Mouse (Mus musculus): ENCODE data around the gene Exoc6b. TPM values are rescaled to one million over a fixed set of nuclear protein-coding genes. Genes with fewer than 3 reads are reported as not detected.
A peak's percentile ranks its signal among the peaks of the same experiment; 100 is the strongest.

Exoc6b gene
- polyA plus RNA-seq, 1 experiment = 9.3 TPM

DNA sequence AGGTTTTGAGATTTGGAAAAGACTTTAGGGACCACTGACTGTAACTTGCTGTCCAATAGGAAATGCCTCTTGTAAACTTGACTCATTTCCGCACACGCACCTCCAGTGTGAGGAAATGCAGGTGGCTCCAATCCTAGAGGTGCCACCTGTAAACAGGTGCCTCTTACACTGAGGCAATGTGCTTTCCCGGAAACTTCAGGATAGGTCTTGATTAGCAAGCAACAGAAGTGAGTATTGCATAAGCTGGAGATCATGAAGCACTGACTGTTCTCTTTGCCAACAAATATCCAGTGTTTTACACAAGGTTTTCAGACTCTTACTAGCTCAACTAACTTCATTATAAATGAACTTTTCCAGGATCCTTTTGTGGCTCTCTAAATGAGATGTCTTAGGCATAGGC, 377.4 kb downstream of the Exoc6b start:
- TF ChIP-seq REST (IDR thresholded peaks at IDR 0.05; ENCODE audit: insufficient read depth, insufficient read length) (no peak), MYOG (IDR thresholded peaks at IDR 0.05; ENCODE audit: control insufficient read depth in 1 of 3, insufficient read depth in 1 of 3, insufficient read length in 2 of 3, low read depth in 2 of 3) (no peak), SRF (IDR thresholded peaks at IDR 0.05; ENCODE audit: control insufficient read depth, insufficient read length, low read depth) (no peak), POLR2AphosphoS2 (IDR thresholded peaks at IDR 0.05; ENCODE audit: insufficient read length, low read depth) (no peak), E2F4 (IDR thresholded peaks at IDR 0.05; ENCODE audit: insufficient read depth) (no peak), MAX (IDR thresholded peaks at IDR 0.05; ENCODE audit: low read depth) (no peak), MYOD1 (IDR thresholded peaks at IDR 0.05; ENCODE audit: control insufficient read depth in 1 of 3, insufficient read length in 2 of 3, low read depth in 2 of 3) (no peak)
- Histone ChIP-seq H3K4me2 (ENCODE audit: low read depth) (no peak overlapping the region), H3K4me3 (no peak overlapping the region), H3K27me3 (ENCODE audit: control insufficient read depth, insufficient read depth, insufficient read length) (no peaks in the 10 kb centered on the region), H3ac (ENCODE audit: control insufficient read depth, insufficient read length) (no peak overlapping the region), H3K79me2 (ENCODE audit: control insufficient read depth, insufficient read depth) (no peaks in the 10 kb centered on the region), H3K36me3 (ENCODE audit: control insufficient read depth, insufficient read depth) (peaks cover 5% of the 10 kb centered on the region)

DNA sequence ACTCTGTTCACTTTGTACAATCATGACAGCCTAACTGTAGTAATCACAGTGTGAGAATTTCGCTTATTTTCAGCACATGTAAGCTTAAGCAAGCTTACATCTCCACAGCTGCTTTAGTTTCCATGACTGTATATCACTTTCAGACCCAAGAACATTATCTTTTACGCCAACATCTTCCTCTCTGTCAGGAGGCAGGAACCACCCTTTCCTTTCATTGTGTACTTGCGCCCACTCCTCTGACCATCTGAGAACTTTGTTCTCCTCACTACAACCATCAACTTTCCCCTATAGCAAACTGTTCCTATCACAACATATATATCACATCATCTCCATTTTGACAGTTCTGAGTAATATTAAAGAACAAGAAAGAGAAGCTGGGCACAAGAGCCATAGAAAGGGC, 391.5 kb downstream of the Exoc6b start:
- H3K4me3 ChIP-seq = no peak overlapping the region
- no peak overlapping the region for H3ac ChIP-seq (ENCODE audit: control insufficient read depth, insufficient read length)
- H3K79me2 ChIP-seq (ENCODE audit: control insufficient read depth, insufficient read depth) = no peaks in the 10 kb centered on the region
- no peaks in the 10 kb centered on the region for H3K27me3 ChIP-seq (ENCODE audit: control insufficient read depth, insufficient read depth, insufficient read length)
- H3K4me2 ChIP-seq (ENCODE audit: low read depth) = no peak overlapping the region
- H3K36me3 ChIP-seq (ENCODE audit: control insufficient read depth, insufficient read depth) = no peaks in the 10 kb centered on the region
- TF ChIP-seq E2F4 (IDR thresholded peaks at IDR 0.05; ENCODE audit: insufficient read depth) (no peak), MYOD1 (IDR thresholded peaks at IDR 0.05; ENCODE audit: control insufficient read depth in 1 of 3, insufficient read length in 2 of 3, low read depth in 2 of 3) (no peak), CEBPB (IDR thresholded peaks at IDR 0.05; ENCODE audit: insufficient read depth, poor library complexity, severe bottlenecking) (no peak), MAX (IDR thresholded peaks at IDR 0.05; ENCODE audit: low read depth) (no peak), USF1 (IDR thresholded peaks at IDR 0.05; ENCODE audit: low read depth) (no peak), MYOG (IDR thresholded peaks at IDR 0.05; ENCODE audit: control insufficient read depth in 1 of 3, insufficient read depth in 1 of 3, insufficient read length in 2 of 3, low read depth in 2 of 3) (no peak), TCF12 (IDR thresholded peaks at IDR 0.05; ENCODE audit: insufficient read depth, poor library complexity, severe bottlenecking) (no peak), REST (IDR thresholded peaks at IDR 0.05; ENCODE audit: insufficient read depth, insufficient read length) (no peak), TCF3 (IDR thresholded peaks at IDR 0.05; ENCODE audit: insufficient read length, low read depth) (no peak), SRF (IDR thresholded peaks at IDR 0.05; ENCODE audit: control insufficient read depth, insufficient read length, low read depth) (no peak)

DNA sequence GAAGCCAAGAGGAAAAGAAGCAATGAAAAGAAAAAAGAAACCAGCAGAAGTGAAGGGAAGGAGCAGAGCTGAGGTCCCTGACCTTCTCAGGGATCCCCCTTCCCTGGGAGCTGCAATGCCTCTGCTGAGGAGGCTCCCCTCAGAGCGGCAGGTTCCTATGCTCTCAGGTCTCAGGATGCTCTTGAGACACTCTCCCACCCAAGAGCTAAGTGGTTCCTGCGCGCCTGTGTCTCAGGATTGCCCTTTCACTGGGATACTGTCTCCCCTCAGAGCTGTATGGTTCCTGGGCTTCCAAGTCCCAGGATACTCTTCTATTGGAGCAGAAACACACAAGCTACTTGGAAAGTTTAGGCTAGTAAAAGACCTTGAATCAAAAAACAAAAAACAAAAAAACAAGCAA, 394.4 kb downstream of the Exoc6b start:
- no peaks in the 10 kb centered on the region for H3K27me3 ChIP-seq (ENCODE audit: control insufficient read depth, insufficient read depth, insufficient read length)
- H3K4me2 ChIP-seq (ENCODE audit: low read depth) = no peak overlapping the region
- no peaks in the 10 kb centered on the region for H3K36me3 ChIP-seq (ENCODE audit: control insufficient read depth, insufficient read depth)
- H3K79me2 ChIP-seq (ENCODE audit: control insufficient read depth, insufficient read depth) = no peaks in the 10 kb centered on the region
- TF ChIP-seq MAX (IDR thresholded peaks at IDR 0.05; ENCODE audit: low read depth) (no peak), REST (IDR thresholded peaks at IDR 0.05; ENCODE audit: insufficient read depth, insufficient read length) (no peak), MYOG (IDR thresholded peaks at IDR 0.05; ENCODE audit: control insufficient read depth in 1 of 3, insufficient read depth in 1 of 3, insufficient read length in 2 of 3, low read depth in 2 of 3) (no peak), MYOD1 (IDR thresholded peaks at IDR 0.05; ENCODE audit: control insufficient read depth in 1 of 3, insufficient read length in 2 of 3, low read depth in 2 of 3) (no peak), TCF12 (IDR thresholded peaks at IDR 0.05; ENCODE audit: insufficient read depth, poor library complexity, severe bottlenecking) (no peak), POLR2AphosphoS2 (IDR thresholded peaks at IDR 0.05; ENCODE audit: insufficient read length, low read depth) (no peak), CEBPB (IDR thresholded peaks at IDR 0.05; ENCODE audit: insufficient read depth, poor library complexity, severe bottlenecking) (no peak), E2F4 (IDR thresholded peaks at IDR 0.05; ENCODE audit: insufficient read depth) (no peak), POLR2A (IDR thresholded peaks at IDR 0.05; ENCODE audit: insufficient read length, low read depth) (no peak), USF1 (IDR thresholded peaks at IDR 0.05; ENCODE audit: low read depth) (no peak), TCF3 (IDR thresholded peaks at IDR 0.05; ENCODE audit: insufficient read length, low read depth) (no peak), SRF (IDR thresholded peaks at IDR 0.05; ENCODE audit: control insufficient read depth, insufficient read length, low read depth) (no peak)
- H3K4me3 ChIP-seq = no peak overlapping the region
- H3ac ChIP-seq (ENCODE audit: control insufficient read depth, insufficient read length) = no peak overlapping the region

DNA sequence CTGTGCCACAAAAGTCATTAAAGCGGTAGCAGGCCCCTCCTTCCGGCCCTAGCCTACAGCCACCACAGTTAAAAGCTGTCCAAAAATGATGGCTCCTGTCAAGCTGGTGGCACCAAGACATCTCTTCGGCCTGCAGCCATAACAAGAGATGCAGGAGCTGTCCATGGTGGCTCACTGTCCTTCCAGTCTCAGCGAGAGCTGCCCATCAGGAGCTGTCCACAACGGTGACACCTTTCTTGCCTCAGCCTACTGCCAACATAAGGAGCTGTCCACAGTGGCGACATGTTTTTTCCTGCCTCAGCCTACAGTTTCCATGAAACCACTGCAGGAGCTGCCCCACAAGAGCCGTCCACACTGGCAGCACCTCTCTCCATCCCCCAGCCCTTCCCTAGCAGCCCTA, 395.2 kb downstream of the Exoc6b start:
- TF ChIP-seq MAX (IDR thresholded peaks at IDR 0.05; ENCODE audit: low read depth) = no peak
- no peak for TF ChIP-seq E2F4 (IDR thresholded peaks at IDR 0.05; ENCODE audit: insufficient read depth)
- no peak for TF ChIP-seq MYOD1 (IDR thresholded peaks at IDR 0.05; ENCODE audit: control insufficient read depth in 1 of 3, insufficient read length in 2 of 3, low read depth in 2 of 3)
- TF ChIP-seq POLR2AphosphoS2 (IDR thresholded peaks at IDR 0.05; ENCODE audit: insufficient read length, low read depth) = no peak
- TF ChIP-seq TCF3 (IDR thresholded peaks at IDR 0.05; ENCODE audit: insufficient read length, low read depth) = no peak
- TF ChIP-seq SRF (IDR thresholded peaks at IDR 0.05; ENCODE audit: control insufficient read depth, insufficient read length, low read depth) = no peak
- TF ChIP-seq REST (IDR thresholded peaks at IDR 0.05; ENCODE audit: insufficient read depth, insufficient read length) = peak; percentile 99
- Histone ChIP-seq H3K4me3 (no peak overlapping the region), H3K36me3 (ENCODE audit: control insufficient read depth, insufficient read depth) (no peaks in the 10 kb centered on the region), H3K79me2 (ENCODE audit: control insufficient read depth, insufficient read depth) (no peaks in the 10 kb centered on the region), H3K27me3 (ENCODE audit: control insufficient read depth, insufficient read depth, insufficient read length) (no peaks in the 10 kb centered on the region), H3K4me2 (ENCODE audit: low read depth) (no peak overlapping the region), H3ac (ENCODE audit: control insufficient read depth, insufficient read length) (no peak overlapping the region)

DNA sequence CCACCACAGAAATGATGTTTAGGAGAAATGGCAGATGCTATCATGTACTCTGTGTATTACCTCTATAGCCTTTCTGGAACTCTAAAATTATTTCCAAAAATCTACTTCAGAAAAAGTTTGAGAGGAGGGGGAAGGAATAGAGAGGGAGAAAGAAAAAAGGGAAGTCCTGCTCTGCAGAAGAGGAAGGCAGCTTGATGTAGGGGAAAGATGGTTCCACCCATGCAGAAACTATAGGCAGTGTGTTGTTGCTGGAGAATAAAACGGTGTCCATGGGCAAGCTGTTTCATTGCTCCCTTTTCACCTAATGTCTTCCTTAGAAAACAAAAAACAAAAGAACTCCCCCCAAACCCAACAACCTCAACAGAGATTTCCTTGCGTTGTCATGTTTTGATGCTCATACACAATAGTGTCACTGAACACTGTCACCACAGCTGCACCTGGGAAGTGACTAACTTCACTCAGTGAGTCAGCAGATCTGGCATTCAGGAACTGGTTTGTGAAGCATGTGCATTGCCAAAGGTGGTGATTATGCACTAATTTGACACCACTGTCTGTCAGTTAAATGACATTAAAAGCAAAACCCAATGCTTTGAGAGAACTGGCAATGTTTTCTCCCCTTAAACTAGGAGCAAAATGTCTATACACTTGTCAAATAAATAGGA, 407.7 kb downstream of the Exoc6b start:
- TF ChIP-seq REST (IDR thresholded peaks at IDR 0.05; ENCODE audit: insufficient read depth, insufficient read length) (no peak), MYOD1 (IDR thresholded peaks at IDR 0.05; ENCODE audit: control insufficient read depth in 1 of 3, insufficient read length in 2 of 3, low read depth in 2 of 3) (peak in 1 of 3 experiments; percentile 50)
- Histone ChIP-seq H3K4me2 (ENCODE audit: low read depth) (no peak overlapping the region), H3K4me3 (no peak overlapping the region), H3K36me3 (ENCODE audit: control insufficient read depth, insufficient read depth) (no peaks in the 10 kb centered on the region), H3K79me2 (ENCODE audit: control insufficient read depth, insufficient read depth) (no peaks in the 10 kb centered on the region), H3K27me3 (ENCODE audit: control insufficient read depth, insufficient read depth, insufficient read length) (no peaks in the 10 kb centered on the region), H3ac (ENCODE audit: control insufficient read depth, insufficient read length) (no peak overlapping the region)

All from myocyte (in vitro differentiated cells).